Mouse (Mus musculus) lung, adult 2 months (tissue): ENCODE measurements around the gene Bckdhb.

Source experiments
- CTCF ChIP-seq: fragments of 200-500 bp; IDR thresholded peaks from 2 replicates; pipeline ENCODE4 v1.5.1; 2011; ENCODE audit warnings: mild to moderate bottlenecking, low read length, control low read depth; ENCODE audit not compliant: insufficient read depth
- POLR2A ChIP-seq: fragments of 200-500 bp; IDR thresholded peaks from 2 replicates; pipeline ENCODE4 v1.6.1; 2011; ENCODE audit warnings: low read depth, mild to moderate bottlenecking, control low read depth, low read length, borderline replicate concordance; ENCODE audit errors: extremely low read depth

DNA sequence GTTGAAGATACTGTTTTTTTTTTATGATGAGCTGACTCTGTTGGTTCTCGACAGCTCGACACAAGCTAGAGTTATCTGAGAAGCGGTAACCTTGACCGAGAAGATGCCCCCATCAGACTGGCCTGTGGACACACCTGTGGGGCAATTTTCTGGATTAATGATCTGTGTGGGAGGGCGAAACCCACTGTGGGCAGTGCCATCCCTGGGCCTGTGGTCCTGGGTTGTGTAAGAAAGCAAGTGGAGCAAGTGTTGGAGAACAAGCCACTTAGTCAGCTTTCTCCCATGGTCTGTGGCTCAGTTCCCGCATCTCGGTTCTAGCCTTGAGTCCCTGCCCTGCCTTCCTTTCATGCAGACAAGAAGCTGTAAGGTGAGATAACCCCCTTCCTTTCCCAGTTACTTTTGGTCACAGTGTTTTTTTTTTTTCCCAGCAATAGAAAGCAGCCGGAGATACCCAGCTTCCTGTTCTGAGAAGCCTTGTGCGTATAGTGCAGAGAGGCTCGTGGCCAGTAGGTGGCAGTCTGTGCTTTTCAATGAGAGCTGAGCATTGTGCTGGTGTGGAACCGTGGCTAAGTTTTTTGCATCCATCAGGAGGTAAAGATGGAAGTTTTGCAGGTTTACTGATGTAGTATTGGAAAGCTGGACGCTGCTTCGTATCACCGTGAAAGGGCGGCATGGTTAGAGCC, 31.8 kb downstream of the Bckdhb start:
- TF ChIP-seq POLR2A (no peak), CTCF (peak; percentile 93)
